Mouse (Mus musculus): ENCODE results near the gene Fgfr2. TPM values are rescaled to one million over a fixed set of nuclear protein-coding genes. Genes with fewer than 3 reads are reported as not detected.

Fgfr2 gene
- polyA plus RNA-seq, 1 experiment from 2014 or later: 11.2 TPM

- Histone ChIP-seq H3K4me3 (ENCODE audit: low read depth, low read length) (no peak overlapping the region), H3K36me3 (replicated peaks; ENCODE audit: insufficient read depth, low read length) (peaks cover 35% of the 10 kb centered on the region), H3K9ac (replicated peaks) (no peak overlapping the region), H3K27ac (ENCODE audit: low read depth) (peak overlapping the region; percentile 83), H3K4me1 (ENCODE audit: insufficient read depth) (peaks cover 44% of the 10 kb centered on the region), H3K27me3 (ENCODE audit: insufficient read depth, low read length) (no peaks in the 10 kb centered on the region), H3K9me3 (ENCODE audit: low read length) (no peaks in the 10 kb centered on the region), H3K4me2 (ENCODE audit: low read depth, low read length) (peak overlapping the region; percentile 15)
- DNase-seq (no peak), ATAC-seq (no peak)
- WGBS (ENCODE audit: insufficient replicate concordance): 71% methylated on average over 5 of the region's 5 CpGs
- no peak for TF ChIP-seq EP300 (IDR thresholded peaks at IDR 0.05; ENCODE audit: low read depth)
- no peak for TF ChIP-seq CTCF (IDR thresholded peaks at IDR 0.05; ENCODE audit: low read depth)
Observed at GRCm38 (mm10) chr7:132724501-132725062, 398.6 kb downstream of the Fgfr2 start.

- Histone ChIP-seq H3K9ac (replicated peaks) (no peak overlapping the region), H3K9me3 (ENCODE audit: low read length) (no peaks in the 10 kb centered on the region), H3K27ac (ENCODE audit: low read depth) (peak overlapping the region; percentile 83), H3K4me3 (ENCODE audit: low read depth, low read length) (no peak overlapping the region), H3K36me3 (replicated peaks; ENCODE audit: insufficient read depth, low read length) (peaks cover 34% of the 10 kb centered on the region), H3K4me2 (ENCODE audit: low read depth, low read length) (peak overlapping the region; percentile 45), H3K4me1 (ENCODE audit: insufficient read depth) (peaks cover 41% of the 10 kb centered on the region), H3K27me3 (ENCODE audit: insufficient read depth, low read length) (no peaks in the 10 kb centered on the region)
- peak; percentile 78 for DNase-seq
- ATAC-seq: peak; percentile 82
- no peak for TF ChIP-seq EP300 (IDR thresholded peaks at IDR 0.05; ENCODE audit: low read depth)
- no peak for TF ChIP-seq CTCF (IDR thresholded peaks at IDR 0.05; ENCODE audit: low read depth)
- 57% methylated on average over 11 of the region's 11 CpGs for WGBS (ENCODE audit: insufficient replicate concordance)
Observed at GRCm38 (mm10) chr7:132723906-132724305, 399.2 kb downstream of the Fgfr2 start.

GRCm38 (mm10) chr7:132722401-132723370 is 400.5 kb downstream of the Fgfr2 start:
- Histone ChIP-seq H3K27ac (ENCODE audit: low read depth) (peak overlapping the region; percentile 20), H3K4me1 (ENCODE audit: insufficient read depth) (peaks cover 41% of the 10 kb centered on the region), H3K9ac (replicated peaks) (no peak overlapping the region), H3K27me3 (ENCODE audit: insufficient read depth, low read length) (no peaks in the 10 kb centered on the region), H3K9me3 (ENCODE audit: low read length) (no peaks in the 10 kb centered on the region), H3K36me3 (replicated peaks; ENCODE audit: insufficient read depth, low read length) (peaks cover 27% of the 10 kb centered on the region), H3K4me2 (ENCODE audit: low read depth, low read length) (no peak overlapping the region), H3K4me3 (ENCODE audit: low read depth, low read length) (no peak overlapping the region)
- TF ChIP-seq EP300 (IDR thresholded peaks at IDR 0.05; ENCODE audit: low read depth): no peak
- no peak for TF ChIP-seq CTCF (IDR thresholded peaks at IDR 0.05; ENCODE audit: low read depth)
- ATAC-seq: no peak
- no peak for DNase-seq
- WGBS (ENCODE audit: insufficient replicate concordance): 87% methylated on average over 12 of the region's 12 CpGs

DNA sequence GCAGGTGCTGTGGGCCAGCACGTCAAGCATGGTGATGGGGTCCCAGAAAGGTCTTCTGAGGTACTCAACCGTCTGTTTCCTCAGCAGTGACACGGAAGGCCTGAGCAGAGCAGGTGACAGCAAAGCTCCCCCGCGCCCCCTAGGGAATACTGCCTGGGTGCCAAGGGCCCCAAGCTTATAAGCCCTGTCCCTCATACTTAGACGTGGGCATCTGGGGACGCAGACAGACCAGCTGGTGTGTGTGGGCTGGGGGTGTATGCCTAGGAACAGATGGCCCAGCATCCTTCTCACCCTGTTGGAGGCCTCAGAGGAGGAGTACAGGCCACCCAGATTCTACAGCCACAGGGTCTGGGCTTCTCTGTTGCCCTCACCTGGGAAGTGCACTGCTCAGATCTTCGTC is 402.6 kb downstream of the Fgfr2 start:
- Histone ChIP-seq H3K4me1 (ENCODE audit: insufficient read depth) (peaks cover 42% of the 10 kb centered on the region), H3K4me2 (ENCODE audit: low read depth, low read length) (no peak overlapping the region), H3K4me3 (ENCODE audit: low read depth, low read length) (no peak overlapping the region), H3K27ac (ENCODE audit: low read depth) (peak overlapping the region; percentile 74), H3K36me3 (replicated peaks; ENCODE audit: insufficient read depth, low read length) (peaks cover 34% of the 10 kb centered on the region), H3K9me3 (ENCODE audit: low read length) (no peaks in the 10 kb centered on the region), H3K9ac (replicated peaks) (peak overlapping the region; percentile 21; the same call in 1 of the 2 replicates), H3K27me3 (ENCODE audit: insufficient read depth, low read length) (no peaks in the 10 kb centered on the region)
- TF ChIP-seq CTCF (IDR thresholded peaks at IDR 0.05; ENCODE audit: low read depth) (0 out of 2 replicates have a peak, but pooled peaks have one; percentile 6), EP300 (IDR thresholded peaks at IDR 0.05; ENCODE audit: low read depth) (peak; percentile 23; the same call in 1 of the 2 replicates)
- DNase-seq (peak; percentile 73), ATAC-seq (peak; percentile 46)
- WGBS (ENCODE audit: insufficient replicate concordance): 74% methylated on average over 8 of the region's 8 CpGs

GRCm38 (mm10) chr7:132719570-132719969 is 403.6 kb downstream of the Fgfr2 start:
- Histone ChIP-seq H3K27ac (ENCODE audit: low read depth) (peak overlapping the region; percentile 74; the same call in 1 of the 2 replicates), H3K4me1 (ENCODE audit: insufficient read depth) (peaks cover 42% of the 10 kb centered on the region), H3K36me3 (replicated peaks; ENCODE audit: insufficient read depth, low read length) (peaks cover 44% of the 10 kb centered on the region), H3K4me3 (ENCODE audit: low read depth, low read length) (no peak overlapping the region), H3K9ac (replicated peaks) (no peak overlapping the region), H3K9me3 (ENCODE audit: low read length) (no peaks in the 10 kb centered on the region), H3K4me2 (ENCODE audit: low read depth, low read length) (no peak overlapping the region), H3K27me3 (ENCODE audit: insufficient read depth, low read length) (no peaks in the 10 kb centered on the region)
- DNase-seq: no peak
- TF ChIP-seq CTCF (IDR thresholded peaks at IDR 0.05; ENCODE audit: low read depth): no peak
- TF ChIP-seq EP300 (IDR thresholded peaks at IDR 0.05; ENCODE audit: low read depth): no peak
- ATAC-seq: no peak
- WGBS (ENCODE audit: insufficient replicate concordance): 74% methylated on average over 4 of the region's 4 CpGs

- no peaks in the 10 kb centered on the region for H3K9me3 ChIP-seq (ENCODE audit: low read length)
- peaks cover 48% of the 10 kb centered on the region for H3K4me1 ChIP-seq (ENCODE audit: insufficient read depth)
- H3K27me3 ChIP-seq (ENCODE audit: insufficient read depth, low read length): no peaks in the 10 kb centered on the region
- TF ChIP-seq EP300 (IDR thresholded peaks at IDR 0.05; ENCODE audit: low read depth) (no peak), CTCF (IDR thresholded peaks at IDR 0.05; ENCODE audit: low read depth) (no peak)
- 94% methylated on average over 4 of the region's 4 CpGs for whole genome bisulfite sequencing (ENCODE audit: insufficient replicate concordance)
- ATAC-seq (no peak), DNase-seq (no peak)
- no peak overlapping the region for H3K9ac ChIP-seq (replicated peaks)
- H3K4me3 ChIP-seq (ENCODE audit: low read depth, low read length): no peak overlapping the region
- peaks cover 64% of the 10 kb centered on the region for H3K36me3 ChIP-seq (replicated peaks; ENCODE audit: insufficient read depth, low read length)
- peak overlapping the region; percentile 89; the same call in 1 of the 2 replicates for H3K27ac ChIP-seq (ENCODE audit: low read depth)
- no peak overlapping the region for H3K4me2 ChIP-seq (ENCODE audit: low read depth, low read length)
Observed at GRCm38 (mm10) chr7:132715259-132715658, 407.9 kb downstream of the Fgfr2 start.

Measured in liver, postnatal 0 days (tissue).